Mouse (Mus musculus) adrenal gland, adult 18-20 months (tissue): ENCODE measurements around the gene Utp11. TPM values are rescaled to one million over a fixed set of nuclear protein-coding genes. Genes with fewer than 3 reads are reported as not detected.

Experiments used
- DNase-seq, 2 experiments: peaks; one replicate each; pipeline ENCODE4 v3.0.0; 2021 to 2022; ENCODE audit warnings: low spot score in 2 of 2
- total RNA-seq, 2 experiments: library from RNA; stranded (reverse); gene quantifications; 1 replicate in 1 of 2; 2 replicates in 1 of 2; pipeline ENCODE4 v1.2.3; 2021

The Utp11 gene
- total RNA-seq, 2 experiments from 2014 or later = 32.5 to 35.7 TPM

DNA sequence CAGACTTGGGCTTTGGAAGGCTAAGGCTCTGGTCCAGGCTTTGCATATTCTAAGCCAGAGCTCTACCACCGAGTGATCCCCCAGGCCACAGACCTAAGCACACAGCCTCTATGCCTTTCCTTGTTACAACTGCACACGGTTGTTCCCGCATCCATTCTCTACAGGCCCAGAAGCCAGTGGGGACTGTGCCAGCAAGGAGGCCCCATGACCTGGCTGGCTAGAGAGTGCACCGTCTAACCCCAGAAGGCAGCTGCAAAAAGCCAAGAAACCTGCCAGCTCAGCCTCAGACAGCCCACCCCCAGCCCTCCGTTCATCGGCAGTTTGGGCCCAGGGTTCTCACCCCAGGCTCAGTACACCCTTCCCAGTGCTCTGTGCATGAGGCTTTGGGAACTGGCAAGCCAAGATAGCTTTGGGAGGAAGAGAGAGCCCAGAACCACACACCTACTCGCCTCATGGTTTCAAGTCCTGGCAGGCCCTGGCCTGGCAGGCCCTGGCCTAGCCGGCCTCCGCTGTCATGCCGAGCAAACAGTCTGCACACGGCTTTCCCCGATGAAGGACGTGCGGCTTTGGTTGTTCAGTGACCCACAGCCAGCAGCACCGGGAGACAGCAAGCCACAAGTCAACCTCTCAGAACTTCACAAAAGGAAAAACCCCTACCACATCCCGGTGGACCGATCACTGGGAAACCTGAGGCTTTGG is 18.9 kb downstream of the Utp11 start:
- DNase-seq = no peak

DNA sequence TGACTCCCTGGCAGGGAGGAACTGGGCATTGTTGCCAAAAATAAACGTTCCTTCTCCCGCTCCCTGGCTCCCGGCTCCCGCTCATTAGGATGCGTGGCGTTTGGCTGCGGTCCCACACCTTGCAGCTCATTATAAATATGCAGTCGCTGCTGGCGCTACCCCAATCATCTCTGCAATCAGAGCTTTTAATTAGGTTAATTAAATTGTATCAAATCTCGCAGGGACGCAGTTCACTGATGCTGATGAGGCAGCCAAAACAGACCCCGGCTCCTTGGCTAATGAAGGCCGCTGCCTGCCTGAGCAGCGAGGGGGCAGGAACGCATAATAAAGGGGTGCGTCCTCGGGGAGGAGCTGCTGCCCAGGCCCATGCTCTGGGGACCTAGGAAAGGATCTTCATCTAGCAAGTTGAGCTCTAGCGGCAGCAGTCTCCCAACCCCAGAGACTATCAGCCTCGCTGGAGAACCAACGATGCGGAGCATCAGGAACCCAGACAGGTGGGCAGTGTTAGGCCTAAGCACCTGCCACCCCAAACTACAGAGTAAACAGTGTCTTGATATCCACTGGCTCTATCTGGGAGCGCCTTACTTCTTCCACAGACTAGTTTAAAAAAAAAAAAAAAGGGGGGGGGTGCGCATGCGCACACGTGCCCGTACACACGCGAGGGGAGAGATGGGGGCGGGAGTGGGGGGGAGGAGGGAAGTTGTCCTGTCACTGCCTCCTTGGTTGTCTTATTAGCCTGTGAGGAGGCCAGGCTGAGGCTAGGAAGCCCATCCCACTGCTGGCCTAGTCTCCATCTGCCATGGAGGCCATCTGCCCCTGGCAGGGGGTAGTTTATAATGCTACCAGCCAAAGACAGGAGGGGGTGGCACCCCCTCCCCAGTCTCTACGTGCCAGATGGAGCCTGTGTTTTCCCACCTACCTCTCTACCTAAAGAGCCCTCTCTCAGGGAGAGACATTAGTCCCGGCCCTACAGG is 20.8 kb downstream of the Utp11 start:
- no peak for DNase-seq

DNA sequence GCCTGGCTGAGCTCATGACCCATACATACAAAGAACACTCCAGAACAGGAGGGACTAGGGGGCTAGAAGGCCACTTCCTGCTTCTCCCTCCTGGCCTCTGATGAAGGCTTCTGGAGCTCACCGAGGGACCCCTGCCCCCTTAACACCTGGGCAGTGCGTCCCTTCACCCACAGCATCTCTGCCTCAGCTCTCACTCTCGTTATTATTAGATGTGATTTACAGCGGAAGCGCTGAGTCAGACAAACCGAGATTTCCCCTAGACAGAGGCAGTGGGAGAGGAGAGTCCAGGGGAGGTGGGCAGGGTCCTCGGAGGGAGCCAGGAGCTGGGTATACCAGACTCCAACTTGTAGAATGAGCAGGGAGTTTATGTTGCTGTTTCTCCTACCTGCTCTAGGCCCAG is 21.8 kb downstream of the Utp11 start:
- no peak for DNase-seq

DNA sequence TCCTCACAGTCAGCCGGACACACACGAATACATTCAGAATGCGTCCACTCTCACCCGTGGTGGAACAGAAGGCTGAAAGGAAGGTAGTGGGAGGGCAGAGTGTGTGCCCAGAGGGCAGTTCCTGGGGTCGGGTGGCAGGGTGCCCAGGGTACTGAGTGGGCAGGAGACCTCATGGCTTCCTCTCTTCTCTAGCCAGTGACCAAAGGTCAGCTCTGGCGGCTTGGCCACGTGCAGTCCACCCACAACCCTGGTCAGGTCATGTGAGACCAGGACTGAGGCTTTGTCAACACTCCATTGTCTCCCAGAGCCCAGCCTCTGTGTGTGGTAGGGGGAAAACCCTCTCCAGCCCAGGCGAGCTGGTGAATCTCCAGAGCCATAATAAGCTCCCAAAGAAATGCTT is 23.2 kb downstream of the Utp11 start:
- no peak for DNase-seq

DNA sequence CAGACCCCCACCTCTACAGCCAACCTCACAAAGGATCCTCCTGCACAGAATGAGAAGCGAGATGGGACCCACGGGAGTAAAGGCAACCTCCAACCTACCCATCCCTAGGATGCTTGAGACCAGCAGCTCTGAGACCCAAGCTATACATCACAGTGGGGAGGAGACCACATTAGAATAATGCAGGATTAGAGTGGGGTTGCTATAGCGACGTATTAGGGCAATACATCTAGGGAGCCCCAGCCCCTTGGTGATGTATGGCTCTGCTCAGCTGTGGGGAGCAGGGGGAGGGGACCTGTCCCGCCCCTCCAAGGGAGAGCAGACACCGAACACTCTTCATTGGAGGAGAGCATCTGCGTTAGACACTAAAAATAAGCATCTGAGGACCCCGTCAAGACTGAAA is 25.3 kb downstream of the Utp11 start:
- no peak for DNase-seq

DNA sequence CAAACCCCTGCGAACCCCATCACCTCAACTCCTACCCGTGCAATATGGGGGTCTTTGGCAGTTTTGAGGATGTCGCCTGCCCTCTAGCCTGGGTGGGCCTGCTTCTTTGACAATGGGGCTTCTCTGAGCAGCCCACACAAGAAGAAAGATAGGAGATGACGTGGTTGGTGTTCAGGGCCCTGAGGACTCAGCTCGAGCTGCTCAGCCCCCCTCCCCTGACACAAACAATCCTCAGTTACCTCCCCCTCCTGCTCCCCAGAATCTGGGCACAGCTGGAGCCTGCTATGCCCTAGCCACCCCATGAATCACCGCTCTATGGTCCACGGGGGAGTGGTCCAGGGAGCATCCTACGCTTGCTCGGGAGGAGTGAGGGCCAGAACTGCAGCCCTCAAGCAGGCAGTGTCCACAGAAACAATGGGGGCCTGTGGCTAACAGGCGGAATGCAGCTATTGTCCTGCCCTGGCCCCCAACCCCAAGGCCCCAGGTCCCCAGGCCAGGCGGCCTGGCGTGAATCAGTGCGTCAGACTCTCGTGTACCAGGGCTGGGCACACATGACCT is 25.8 kb downstream of the Utp11 start:
- DNase-seq = no peak

DNA sequence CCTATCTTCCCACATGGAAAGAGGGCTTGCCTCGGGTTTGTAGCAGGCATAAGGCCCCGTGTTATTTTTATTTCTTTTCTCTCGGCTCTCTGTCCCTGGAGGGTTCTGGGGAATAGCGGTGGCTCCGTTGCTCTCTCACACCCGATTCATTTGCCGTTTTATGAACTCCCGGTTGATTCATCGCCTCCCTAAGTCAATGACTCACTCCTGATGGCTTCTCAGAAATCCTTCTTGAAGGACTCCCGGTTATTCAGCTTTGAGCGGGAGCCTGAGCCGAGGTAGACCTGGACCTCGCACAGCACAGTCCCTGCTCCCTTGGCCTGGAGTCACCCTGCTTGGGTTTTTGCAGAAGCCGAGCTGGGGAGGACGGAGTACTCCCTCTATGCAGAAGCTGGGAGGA is 28.8 kb downstream of the Utp11 start:
- no peak for DNase-seq

DNA sequence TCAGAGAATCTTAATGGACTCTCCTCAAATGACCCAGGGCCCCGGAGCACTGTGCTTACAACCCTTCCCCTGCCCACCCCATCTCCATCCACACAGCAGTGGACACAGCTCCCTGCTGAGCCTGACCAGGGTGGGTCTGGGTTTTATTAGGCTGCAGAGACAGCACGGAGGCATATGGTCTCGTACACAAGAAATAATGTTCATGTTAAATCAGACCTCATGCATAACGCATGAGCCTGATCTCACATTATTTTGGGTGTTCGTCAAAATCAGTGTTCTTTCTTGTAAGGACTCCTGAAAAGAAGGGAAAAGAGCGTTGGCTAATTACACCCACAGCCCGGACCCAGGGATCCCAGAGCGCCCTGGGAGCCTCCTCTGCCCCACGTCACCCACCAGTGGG is 29.2 kb downstream of the Utp11 start:
- DNase-seq = no peak

DNA sequence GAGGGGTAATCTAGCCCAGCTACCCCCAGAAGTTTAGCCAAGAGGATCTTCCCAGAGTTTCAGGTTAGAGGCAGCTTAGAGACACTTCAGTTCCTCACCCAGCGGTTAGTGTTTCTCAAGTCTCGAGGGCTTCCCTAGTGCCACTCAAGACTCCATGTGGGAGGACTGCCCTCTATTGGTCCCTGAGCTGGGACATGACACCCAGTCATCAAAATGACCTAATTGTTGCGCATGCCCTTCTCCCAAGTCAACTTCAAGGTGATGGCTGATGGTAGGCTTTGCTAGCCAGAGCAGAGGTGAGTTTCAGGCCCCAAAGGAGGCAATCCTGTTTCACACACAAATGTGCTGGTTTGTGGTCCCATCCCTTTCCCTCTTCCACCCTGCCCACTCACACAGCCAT is 30.4 kb downstream of the Utp11 start:
- DNase-seq = no peak

DNA sequence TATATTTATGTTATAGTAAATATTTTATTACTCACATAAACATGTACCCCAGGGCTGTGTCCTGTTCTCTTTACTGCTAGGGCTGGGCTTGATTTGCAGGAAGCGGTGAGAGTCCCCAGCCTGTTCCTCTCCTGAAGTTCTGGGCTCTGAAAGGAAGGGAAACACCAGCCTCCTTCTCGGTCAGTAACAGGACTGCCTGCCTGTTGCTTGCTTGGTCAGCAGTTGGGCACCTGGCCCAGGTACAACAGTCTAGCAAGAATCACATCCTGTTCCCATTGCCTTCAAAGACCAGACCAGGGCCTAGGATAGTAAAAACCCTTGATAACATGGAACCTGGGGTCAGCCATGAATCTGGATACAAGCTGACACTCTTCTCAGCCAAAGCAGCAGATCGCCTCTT is 32.8 kb downstream of the Utp11 start:
- DNase-seq = no peak

DNA sequence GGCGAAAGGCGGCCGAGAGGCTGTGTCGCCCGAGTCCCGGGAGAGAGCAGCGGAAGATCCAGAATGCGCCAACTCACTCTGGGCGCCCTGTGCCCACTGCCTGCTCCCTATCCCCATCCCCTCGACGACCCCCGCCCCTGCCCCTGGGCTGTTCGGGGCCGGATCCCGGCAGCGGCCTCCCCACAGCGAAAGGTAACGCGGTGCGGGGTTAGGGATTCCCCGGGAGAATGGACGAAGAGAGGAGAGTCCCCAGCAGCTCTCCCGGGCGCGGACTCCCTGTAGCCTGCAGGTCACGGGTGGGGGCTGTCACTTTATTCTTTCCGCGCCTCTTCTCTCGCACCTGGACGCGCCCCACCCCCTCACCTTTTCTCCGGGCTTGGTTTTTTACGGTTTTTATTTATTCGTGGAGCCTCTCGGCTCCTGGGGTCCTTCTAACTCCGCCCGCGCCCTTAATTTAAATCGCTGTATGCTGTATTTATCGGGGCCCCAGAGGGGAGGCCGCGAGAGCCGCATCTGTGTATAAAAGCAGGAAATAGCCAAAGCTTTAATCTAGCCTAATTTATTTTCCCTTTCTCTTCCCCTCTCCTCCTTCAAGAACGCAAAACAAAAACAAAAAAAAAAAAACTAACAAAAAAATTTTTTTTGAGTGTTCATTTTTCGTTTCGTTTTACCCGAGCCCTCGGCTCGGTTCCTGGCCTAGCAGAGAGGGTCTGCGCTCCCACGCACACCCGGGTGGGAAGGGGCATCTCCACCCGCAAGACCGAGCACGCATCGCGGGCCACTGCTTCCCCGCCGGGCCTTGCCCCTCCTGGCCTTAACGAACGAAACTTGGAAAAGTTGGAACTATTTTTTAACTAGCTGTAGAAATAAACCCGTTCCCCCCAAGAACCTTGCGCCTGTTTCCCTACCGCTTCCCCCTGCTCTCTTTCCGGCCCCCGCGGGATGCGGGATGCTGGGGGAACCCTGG is 33.9 kb downstream of the Utp11 start:
- DNase-seq = no peak

DNA sequence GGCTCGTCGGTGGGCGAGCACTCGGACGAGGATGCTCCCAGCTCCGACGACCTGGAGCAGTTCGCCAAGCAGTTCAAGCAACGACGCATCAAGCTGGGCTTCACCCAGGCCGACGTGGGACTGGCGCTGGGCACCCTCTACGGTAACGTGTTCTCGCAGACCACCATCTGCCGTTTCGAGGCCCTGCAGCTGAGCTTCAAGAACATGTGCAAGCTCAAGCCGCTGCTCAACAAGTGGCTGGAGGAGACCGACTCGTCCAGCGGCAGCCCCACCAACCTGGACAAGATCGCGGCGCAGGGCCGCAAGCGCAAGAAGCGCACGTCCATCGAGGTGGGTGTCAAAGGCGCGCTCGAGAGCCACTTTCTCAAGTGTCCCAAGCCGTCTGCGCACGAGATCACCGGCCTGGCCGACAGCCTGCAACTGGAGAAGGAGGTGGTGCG is 35.0 kb downstream of the Utp11 start:
- no peak for DNase-seq

DNA sequence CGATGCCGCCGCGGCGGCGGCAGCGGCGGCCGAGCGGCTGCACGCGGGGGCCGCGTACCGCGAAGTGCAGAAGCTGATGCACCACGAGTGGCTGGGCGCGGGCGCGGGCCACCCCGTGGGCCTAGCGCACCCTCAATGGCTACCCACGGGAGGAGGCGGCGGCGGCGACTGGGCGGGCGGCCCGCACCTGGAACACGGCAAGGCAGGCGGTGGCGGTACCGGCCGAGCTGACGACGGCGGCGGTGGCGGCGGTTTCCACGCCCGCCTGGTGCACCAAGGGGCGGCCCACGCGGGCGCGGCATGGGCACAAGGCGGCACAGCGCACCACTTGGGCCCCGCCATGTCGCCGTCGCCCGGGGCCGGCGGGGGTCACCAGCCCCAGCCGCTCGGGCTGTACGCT is 35.6 kb downstream of the Utp11 start:
- peak in 1 of 2 experiments; percentile 12 for DNase-seq

DNA sequence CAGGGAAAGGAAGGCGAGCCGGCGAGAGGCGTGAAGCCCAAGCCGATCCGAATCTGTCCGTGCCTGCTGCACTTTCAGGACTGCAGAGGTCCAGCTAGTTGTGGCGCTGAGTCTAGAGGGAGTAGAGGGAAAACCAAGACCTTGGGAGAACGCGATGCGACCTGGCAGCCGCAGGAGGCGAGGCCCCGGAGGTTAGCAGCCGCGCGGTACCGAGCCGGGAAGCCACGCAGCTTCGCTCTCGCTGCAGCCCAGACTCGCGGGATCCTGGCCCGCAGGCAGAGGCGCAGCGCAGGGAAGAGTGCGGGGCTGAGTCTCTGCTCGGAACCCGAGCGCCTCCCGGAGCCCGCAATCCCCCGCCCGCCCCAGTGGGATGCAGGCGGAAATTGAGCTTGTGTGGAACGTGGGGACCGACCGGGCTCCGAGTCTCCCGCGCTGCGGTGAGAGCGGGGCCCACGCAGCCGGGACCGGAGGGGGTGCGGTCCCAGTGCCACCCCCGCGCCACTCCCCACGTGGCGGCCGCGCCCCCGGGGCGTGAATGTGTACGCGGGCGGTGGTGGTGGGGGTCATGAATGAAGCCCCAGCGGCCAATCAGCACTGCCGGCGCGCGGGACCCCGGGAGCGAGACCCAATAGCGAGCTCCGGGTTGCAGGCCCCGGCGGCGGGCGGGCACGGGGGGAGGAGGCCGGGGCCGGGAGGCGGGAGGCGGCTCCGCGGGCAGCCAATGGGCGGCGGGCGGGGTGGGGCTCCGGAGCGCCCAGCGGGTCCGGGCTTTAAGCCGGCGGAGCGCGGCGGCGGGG is 36.3 kb downstream of the Utp11 start:
- peak; percentile 78 to 79 for DNase-seq

DNA sequence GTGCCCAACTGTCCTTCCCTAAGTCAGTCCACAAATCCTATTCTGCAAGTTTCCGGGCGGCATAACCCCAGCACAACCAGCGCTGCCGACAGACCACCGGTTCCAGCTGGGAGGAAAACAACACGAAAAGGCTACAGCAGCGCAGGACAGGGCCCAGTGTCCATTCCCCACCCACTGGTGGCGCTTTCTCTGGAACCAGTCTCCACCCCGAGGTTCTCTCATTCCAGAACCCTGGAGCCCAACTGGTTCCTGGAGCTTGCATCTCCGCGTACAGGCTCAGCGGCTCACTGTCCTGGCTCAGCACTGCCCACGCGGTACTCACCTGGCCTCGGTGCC is 36.9 kb downstream of the Utp11 start, which contains the start of gene Pou3f1:
Gene Pou3f1 (plus strand): TSS at position 290 of the 336 bp plus-strand sequence.
- no peak for DNase-seq

DNA sequence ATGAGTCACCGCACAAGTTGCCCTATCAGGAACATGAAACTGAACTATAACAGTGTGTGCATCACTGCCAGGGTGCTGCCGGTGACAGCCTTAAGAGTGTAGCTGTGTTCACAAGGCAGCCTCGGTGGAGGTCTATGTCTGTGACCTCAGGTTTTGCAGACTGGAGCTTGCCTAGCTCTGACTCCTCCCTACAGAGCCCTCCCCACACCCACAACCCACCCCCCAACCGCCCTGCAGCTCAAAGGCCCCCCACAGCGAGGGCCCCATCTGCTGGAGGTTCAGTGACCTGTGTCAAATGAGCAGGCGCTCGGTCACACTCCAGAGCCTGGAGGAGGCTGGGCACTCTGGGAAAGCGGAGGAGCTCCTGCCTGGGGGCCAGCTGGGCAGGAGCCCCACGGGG is 40.5 kb downstream of the Utp11 start:
- DNase-seq = no peak

DNA sequence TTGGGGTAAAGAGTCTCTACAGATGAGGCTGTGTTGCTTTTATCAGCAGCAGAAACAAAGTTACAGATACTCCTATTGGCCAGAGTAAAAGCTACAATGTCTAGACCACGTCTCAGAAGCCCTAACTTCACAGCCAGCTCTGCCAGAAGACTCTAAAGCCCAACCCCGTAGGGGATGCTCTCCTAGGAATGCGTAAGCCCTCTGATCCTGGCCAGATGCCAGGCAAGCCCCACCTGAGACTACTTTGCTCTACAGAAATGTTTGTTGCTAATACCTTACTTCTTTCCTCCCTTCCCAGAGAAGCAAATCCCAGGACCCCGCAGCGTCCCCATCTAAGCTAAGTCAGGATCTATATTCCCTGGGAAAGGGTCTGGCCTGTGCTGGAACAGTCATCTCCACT is 45.5 kb downstream of the Utp11 start:
- DNase-seq = no peak

DNA sequence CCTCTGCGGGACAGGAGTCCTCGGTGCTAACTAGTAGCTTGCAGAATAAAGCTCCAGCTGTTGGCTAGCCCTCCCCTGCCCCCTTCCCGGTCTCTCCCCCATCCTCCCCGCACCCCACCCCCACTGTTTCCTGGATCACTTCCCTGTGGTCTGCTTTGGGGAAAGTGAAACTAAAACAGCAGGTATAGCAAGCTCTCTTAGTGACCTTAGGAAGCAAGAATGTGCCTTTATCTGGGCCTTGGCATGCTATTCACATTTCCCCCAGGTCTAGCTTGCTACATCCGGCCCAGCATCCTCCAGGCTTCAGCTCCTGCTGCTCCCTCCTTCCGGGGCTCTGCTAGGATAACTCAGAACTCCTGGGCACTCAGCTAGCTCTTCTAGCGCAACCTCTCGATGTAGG is 46.8 kb downstream of the Utp11 start:
- DNase-seq = no peak

DNA sequence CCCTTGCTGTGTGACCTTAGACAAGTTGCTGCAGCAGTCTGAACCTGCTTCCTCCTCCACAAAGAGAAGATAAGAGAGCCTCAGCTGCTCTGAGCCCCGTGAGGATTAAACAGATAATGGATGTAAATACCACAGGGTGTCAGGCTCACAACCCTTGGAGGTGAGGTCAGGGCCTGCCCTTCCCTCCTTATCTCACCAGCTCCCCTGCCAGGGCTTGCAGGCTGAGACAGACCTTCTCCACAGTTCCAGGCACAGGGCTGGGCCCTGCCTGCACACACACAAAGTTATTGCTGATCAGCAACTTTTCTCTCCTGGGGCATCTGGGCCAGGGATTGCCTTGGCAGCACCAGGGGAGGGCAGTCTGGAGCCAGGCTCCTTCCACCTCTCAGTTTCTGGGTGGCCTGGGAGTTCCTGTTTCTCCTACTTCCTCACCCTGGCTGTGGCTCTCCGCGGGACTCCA is 48.4 kb downstream of the Utp11 start:
- DNase-seq = no peak

DNA sequence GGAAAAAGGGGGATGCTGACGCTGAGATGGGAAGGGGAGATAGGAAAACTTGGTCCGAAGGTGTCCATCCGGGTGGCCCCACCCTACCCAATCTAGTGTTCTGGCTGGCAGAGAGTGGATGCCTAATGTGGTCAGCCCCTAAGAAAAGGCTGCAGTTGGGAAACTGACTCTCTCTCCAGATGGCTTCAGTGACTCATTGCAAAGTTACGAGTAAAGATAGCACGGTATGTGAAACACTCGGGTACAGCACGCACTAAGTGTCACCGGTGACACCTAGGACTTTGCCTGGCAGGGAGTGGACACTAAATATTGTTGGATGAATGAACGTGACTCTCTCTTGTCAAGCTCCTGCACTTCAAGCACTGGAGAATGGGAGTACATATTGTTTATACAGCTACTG is 49.5 kb downstream of the Utp11 start:
- DNase-seq = no peak
